Mouse (Mus musculus) bone marrow, adult 2 months (tissue): Measurements from ENCODE around the gene Macf1.

Experiments used
- CTCF ChIP-seq: fragments of 200-500 bp; IDR thresholded peaks from 2 replicates; pipeline ENCODE4 v1.5.1; 2011; ENCODE audit warnings: low read length, control low read depth; ENCODE audit not compliant: control insufficient read depth, insufficient read depth
- POLR2A ChIP-seq: fragments of 200-500 bp; IDR thresholded peaks from 2 replicates; pipeline ENCODE4 v1.6.1; 2011; ENCODE audit warnings: low read depth, mild to moderate bottlenecking, control low read depth, low read length, borderline replicate concordance; ENCODE audit not compliant: control insufficient read depth

GRCm38 (mm10) chr4:123311845-123312244 is 372.3 kb downstream of the Macf1 start:
- no peak for TF ChIP-seq CTCF
- TF ChIP-seq POLR2A = no peak
